Mouse (Mus musculus) kidney, adult 2 months (tissue): ENCODE measurements around the gene Sap30bp.

Experiments
- CTCF ChIP-seq: fragments of 200-500 bp; conservative IDR thresholded peaks from 2 replicates; pipeline ENCODE4 v1.5.1; 2011; ENCODE audit warnings: low read depth, mild to moderate bottlenecking, control low read depth, low read length, moderate library complexity, mixed read lengths; ENCODE audit not compliant: insufficient read depth, insufficient read length
- POLR2A ChIP-seq: fragments of 200-500 bp; IDR thresholded peaks from one replicate; pipeline ENCODE4 v1.6.1; 2011; ENCODE audit warnings: low read depth, low read length, control low read depth

GRCm38 (mm10) chr11:115982472-115982871 lies 49.4 kb downstream of the Sap30bp start:
- TF ChIP-seq POLR2A (no peak), CTCF (no peak)
